Mouse (Mus musculus) naive thymus-derived CD4-positive, alpha-beta T cell, adult 2 months (primary cell): Measurements from ENCODE around the gene Lhx4.

ENCODE experiments used
- DNase-seq: peaks from one replicate; pipeline ENCODE4 v3.0.0-alpha.2; 2011; ENCODE audit warnings: low read depth

Gene Lhx4

DNA sequence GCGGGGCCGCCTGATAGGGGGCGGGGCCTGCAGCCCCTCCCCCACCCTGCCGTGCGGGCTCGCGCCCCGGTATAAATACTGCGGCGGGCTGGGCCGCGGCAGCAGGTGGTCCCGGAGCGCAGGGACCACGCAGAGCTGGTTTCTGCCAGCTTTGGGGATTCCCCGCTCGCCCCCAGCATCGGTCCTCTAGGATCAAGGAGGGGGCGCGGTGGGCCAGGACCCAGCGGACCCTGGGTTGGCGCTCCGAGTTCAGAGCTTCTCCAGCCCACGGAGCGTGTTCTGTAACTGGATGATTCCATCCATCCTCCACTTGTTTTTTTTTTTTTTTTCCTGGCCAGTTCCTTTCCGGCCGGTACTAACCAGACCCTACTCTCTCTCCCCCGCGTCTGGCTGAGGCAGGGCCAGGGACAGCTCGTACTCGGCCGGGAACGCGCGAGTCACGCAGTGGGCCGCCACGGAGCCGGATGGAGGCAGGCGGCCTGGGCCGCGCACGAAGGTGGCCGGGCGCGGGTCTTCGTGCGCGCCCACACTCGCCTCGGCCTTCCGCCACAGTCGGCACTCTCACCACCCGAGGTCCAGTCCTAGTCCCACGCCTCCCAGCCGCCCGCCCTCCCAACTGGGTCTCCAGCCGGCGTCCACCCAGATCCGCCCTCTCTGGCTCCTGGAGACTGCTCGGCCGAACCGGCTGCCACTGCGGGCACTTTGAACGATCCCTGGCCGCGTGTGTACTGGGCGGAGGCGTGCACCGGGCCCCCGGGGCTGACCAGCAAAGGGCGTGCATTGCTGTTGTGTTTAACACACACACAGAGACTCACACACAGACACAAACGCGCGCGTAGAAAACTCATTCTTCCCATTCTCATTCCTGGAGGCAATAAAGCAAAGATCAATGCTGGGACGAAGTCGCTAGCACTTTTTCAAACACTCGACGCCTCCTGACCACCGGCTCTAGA is 8.8 kb downstream of the Lhx4 start:
- no peak for DNase-seq

DNA sequence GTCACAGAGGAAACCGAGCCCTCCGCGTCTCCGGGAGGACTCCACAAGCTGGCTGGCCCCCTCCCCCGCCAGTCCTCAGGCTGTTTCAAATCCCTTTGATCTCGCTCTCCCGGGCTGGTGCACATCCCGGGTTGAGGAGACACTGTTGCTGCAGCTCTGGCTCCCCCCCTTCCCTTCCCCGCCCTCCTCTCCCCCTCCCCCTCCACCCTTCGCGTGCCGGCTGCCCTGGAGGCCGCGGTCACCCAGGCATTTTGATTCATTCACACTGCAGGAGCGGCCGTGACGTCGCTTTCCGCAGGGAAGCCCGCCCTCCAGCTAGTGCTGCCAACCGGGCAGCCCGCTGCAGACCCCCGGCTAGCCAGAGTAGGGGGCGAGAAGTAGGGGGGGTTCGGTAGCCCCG is 9.5 kb downstream of the Lhx4 start:
- peak; percentile 35 for DNase-seq

DNA sequence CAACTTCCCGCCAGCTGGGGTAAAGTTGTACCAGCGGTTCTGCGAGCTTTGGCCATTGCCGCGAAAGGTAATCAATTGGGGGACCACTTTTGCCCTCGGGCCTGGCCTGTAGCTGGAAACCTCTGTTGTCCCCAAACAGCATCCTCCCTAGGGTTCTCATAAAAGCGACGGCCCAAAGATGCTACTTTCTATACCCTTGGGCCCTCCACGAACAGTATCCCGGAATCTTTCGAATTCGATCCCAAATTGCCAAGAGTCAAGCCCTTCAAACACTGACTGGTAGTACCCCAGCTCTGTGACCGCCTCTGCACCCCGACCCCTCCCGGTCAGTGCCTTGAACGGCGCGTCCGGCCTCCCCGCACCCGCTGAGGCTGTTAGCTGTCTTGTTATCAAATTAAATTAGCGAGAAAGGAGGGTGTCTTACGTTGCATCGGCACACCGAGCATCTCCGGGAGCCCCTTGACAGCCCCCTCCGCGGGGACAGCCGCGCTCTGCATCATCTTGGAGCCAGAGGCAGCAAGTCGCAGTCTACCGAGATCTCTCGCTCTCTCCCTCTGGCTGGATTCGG is 10.0 kb downstream of the Lhx4 start:
- DNase-seq, result peak; percentile 26

DNA sequence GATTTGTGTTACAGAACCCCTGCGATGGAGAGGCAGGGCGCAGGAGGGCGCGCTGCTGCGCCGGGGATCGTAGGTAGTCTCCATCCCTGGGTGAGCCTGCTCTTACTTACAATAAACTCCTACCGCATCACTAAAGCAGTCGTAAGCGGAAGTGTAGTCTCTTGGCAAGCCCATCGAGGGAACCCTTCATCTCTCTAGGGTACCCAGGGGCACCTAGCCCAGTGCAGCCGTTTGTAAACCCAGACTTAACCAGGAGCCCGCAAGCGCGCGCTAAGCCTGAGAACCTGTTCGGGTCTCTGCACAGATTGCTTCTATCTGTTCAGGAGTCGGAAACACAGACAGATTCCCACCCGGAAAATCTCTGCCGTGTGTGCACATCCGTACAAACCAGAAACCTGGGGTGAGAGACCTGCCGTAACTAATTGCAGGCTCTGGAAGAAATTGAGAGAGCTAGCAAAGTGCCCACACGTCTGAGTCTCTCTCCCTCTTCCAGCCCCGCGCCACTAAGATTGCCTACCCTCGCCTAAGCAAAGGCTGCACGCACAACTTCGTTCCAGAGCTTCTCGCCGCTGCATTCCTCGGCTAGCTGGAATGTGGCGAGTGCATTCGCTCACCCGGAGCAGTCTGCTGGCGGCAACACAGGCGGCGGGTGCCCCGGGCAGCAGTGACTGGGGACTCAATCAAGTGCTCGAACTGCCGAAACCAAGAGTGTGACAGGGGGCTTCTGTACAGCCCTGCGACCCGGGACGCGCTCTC is 10.7 kb downstream of the Lhx4 start:
- DNase-seq, result peak; percentile 53

DNA sequence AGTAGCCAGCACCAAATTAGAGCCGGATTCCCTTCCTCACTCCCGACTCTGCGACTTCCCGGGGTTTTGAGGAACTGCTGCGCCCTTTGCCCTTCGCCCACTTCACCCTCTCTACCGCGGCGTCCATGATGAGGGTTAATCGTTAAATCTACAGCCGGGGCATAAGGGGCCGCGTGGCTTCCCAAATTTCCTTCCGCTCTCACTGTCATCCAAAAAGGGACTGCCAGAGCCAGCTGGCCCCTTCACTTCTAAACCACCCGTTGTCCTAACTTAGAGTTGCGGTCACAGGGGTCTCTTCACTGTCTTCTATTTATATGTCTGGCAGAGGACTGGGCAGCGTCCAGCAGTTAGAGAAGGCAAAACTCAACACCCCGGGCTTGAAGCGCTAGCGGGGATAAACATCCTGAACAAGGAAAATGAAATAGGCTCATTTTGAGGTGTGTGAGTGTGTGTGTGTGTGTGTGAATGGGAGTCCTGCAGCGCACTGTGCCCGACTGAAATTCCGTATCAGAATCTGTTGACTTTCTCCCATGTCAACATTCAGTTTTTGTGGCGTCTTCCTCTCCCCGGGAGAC is 13.6 kb downstream of the Lhx4 start:
- DNase-seq, result no peak

DNA sequence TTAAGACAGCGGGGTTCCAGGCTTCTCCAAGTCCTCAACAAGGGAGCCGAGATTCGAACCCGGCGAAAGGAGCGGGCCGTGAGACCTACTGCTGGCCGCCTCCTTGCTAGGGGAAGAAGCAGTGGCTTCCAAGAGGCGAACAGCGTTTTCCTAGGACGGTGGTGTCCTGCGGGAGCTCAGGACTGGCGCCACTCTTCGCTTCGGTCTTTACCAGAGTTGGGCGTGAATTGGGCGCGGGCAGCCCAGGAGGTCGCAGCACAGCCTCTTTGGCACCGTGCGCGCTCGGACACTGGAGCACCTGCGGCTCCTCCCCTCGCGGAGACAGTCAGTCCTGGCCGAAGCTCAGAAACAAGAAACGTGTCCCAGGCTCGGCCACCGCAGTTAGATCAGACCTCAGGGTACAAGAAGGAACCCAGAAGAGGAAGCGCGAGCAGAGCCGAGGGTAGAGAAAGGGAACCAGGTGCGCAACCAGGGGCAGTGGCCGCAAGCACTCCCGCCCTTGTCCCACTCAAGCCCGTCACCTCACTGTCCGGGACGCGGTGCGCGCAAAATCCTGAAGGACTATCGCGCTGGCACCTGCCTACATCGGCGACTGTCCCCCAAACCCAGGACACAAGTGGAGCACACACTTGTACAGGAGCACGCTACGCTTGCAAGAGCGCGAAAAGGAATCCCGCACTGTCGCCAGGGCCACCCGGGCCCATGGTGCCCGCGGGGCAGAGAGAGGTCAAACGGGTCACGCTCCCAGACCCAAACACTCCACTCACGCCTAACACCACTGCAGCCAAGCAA is 14.3 kb downstream of the Lhx4 start:
- no peak for DNase-seq

DNA sequence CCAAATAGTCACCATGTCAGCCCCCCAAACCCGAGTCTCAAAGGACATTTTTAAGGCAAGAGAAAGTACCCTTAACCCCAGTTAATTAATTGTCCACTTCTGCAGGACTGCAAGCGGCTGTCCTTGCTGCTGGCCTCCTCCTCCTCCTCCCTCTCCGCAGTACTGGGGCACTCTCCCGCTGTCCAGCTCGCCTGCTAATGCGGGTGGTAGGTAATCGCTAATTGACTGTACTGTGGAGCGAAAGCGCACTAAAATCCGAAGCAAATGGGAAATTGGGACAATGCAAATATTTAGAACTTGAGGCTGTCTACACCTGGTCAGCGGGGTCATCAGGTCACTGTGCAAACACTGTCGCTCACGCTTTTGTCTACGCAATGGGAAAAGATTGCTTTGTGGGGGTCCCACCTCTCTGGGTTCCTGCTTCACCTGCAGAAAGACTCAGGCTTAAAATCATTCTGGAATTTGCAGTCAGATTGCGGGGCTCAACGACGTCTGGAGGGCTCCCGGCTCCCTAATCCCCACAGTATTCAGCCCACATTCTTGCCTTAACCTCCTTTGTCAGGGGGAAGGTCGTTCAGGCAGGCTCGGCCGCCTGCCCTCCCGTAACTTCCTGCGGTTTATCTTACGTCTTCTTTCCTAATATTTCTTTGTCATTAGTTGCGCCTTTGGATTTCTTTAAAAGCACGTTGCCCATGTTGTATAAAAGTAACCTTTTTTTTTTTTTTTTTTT is 15.2 kb downstream of the Lhx4 start:
- no peak for DNase-seq

DNA sequence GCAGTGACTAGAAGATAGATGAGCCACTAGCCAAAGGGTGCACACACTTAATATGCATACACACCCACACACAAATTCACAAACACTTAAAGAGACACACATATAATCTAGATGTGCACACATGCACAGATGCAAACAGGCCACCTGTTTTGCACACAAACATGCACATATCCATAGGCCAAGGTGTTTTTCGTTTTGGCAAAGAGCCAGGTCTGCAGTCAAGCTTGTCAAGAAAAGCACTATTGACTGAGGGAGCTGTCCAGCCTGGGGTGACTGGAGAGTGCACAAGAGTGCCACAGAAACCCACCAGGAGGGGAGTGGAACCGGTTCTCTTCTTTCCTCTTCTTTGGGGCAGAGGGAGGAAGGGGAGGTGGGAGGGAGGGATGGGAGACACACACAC is 20.3 kb downstream of the Lhx4 start:
- DNase-seq, result no peak

DNA sequence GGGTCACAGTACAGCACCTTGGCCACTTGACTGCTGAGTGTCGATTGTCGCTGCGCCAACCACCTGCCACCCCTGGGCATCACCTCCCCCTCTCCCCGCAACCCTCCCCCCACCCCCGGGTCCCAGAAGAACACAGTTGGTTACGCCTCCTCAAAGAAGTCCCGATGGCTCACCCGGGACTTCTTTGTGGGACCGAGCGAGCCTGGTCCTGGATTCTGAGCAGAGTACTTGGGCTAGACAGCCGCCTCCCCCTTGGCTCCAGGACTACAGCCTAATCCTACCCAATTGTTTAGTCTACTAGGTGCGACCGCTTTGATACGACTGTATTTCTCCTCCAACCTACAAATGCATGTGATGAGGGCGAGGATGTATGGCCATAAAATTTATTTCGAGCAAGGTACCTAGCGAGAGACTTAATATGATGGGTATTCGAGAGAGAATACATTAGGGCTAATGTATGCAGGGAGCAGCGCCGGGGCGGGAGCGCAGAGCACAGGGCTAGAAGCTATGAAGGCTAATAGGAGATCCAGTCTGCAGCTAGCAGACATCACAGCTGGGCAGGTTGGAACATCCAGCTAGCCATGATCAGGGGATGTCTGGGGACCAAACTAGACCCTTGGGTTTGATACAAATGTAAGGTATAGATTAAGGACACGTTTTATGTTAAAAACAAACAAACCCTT is 22.2 kb downstream of the Lhx4 start:
- DNase-seq, result no peak

DNA sequence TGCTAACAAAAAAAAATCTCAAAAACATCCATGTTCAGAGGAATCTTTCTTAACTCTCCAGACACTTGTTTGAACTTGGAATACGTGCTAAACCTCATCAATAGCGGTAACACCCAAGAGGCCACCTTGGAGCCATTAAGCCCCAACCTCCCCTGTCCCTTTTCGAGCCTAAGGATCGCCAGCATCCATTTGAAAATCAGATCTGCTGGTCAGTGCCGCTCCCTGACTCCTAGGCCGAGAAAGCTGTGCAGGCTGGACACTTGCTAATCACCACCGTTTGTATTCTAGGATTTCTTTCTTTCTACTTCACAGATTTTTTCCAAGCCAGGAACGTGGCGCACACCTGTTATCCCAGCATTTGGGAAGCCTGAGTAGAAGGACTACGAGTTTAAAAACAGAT is 23.7 kb downstream of the Lhx4 start:
- no peak for DNase-seq

DNA sequence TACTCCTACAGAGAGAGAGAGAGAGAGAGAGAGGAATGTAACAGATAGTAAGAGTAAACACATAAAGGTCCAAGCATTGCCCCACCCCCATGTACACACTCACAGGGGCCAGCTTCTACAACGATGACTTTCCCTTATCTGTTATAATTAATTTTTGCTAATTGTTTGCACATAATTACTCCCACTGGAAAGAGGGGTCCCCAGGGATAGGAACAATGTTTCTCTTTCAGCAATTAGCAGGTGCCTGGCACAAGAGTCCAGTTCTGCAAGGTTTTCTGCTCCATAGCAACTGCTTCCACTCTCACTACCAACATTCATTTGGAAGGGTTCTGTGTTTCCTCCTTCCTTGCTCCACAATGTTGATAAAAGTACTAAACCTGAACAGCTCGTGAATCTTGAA is 25.6 kb downstream of the Lhx4 start:
- DNase-seq, result no peak

DNA sequence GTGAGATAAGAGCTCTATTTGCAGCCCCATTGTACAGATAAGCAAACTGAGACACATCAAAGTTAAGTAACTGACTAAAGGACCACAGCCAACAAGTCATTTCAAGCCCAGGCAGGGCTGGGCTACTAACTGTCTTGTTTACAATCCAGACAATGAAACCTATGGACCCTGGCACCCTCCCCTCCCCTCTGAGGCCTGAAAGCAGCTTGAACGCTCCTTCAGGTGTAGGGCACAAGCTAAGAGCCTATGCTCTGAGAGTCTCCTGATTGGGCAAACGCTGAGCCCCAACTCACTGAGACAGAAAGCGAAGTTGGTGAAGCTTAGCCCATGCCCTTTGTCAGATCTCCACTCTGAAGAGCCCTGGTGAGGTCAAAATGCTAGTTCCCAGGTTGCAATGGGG is 27.2 kb downstream of the Lhx4 start:
- no peak for DNase-seq

DNA sequence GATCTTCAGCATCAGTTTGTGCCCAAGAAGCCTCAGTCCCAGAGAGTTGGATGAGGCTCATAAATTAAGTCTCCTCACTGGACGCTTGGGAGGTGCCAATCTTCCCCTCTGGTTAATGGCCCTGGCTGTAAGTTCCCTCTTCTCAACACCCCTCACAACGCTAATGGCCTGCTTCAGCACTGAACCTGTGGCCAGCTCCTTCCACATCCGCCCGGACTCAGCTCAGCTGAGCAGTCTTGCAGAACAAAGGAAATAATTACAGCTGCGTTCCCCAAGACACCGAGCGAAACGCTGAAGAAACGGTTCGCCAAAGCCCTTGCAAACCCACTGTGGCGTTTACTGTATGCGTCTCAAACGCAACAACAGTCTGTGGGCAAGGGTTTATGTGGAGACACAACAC is 29.3 kb downstream of the Lhx4 start:
- DNase-seq, result peak; percentile 39

DNA sequence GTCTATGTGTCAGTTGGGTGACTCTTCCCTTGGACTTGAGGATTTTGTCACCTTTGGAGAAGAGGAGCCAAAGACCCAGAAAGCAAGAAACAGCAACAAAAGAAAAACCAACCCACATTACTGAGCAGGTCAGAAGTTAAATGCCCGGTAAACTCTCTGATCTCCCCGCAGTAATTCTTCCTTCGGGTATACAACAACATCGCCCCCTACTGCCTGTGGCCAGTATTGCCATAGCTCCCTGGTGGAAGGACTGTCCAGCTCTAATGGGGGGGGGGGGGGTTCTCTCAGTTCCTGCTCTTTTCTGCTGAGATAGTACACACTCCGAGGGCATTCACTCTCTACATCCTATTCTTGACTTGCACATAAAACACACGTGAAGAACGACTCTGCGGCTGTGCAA is 30.0 kb downstream of the Lhx4 start:
- no peak for DNase-seq

DNA sequence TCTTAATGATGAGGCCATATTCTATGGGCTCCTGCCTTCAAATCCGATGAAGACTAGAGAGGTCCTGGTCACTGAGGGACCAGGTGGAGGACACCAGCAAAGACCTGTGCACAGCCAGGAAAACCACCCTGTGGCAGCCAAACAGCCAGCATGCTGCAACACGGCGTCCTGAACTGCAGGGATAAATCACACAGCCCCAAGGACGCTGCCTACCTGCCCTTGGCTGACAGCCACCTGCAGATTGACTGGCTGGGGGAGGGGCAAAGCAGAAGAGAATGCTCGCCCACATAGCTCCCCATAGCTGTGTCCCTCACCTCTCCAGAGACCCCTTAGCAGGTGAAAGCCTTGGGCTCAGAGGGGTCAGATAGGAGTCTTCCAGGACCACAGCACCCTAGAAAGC is 31.5 kb downstream of the Lhx4 start:
- DNase-seq, result no peak

DNA sequence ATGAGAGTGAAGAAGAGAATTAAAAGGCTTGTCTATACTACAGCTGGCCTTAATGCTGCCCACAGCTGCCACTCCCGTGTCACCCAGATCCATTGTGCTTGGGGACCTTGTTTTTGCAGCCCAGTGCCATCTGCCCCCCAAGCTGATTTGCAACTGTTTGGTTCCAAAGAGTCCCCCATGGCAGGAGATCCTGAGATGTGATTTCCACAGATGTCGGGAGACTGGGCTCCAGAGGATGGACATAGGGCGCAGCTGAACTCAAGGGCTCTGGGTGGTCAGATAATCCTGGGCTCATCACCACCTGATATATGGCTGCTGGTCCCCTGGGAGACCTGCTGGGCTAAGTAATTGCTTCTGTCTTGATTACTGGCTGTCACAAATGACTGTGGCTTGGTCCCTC is 32.6 kb downstream of the Lhx4 start:
- DNase-seq, result no peak

DNA sequence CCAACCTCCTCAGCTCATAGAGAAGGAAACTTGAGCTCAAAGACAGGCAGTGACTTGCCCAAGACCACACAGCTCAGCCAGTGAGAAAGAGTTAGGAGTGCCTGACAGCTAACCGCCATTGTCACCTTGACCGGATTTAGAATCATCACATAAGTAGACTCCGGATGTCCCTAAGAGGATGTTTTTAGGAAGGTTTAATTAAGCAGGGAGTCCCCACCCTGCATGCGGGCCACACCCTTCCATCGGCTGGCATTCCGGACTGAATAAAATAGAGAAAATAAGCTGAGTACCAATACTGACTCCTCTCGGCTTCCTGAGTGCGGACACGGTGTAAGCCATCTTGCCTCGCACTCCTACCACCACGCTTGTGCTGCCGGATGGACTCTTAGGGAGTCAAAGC is 34.2 kb downstream of the Lhx4 start:
- DNase-seq, result no peak

DNA sequence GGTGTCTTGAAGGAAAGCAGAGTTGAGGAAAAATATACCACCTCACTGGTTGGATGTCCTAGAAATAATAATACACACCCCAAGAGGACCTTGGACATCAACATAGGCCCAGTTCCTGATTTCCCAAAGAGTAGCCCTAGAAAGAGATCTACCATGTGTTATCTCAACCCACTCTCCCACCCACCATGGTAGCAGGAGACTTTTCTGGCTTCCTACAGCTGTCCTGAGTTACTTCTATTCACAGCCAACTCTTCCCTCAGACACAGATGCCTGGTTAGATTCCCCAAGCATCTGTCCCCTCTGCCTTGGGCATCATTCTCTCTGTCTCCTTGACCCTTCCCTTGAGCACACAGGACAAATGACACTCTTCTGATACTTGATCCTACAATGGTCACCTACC is 36.1 kb downstream of the Lhx4 start:
- DNase-seq, result no peak

DNA sequence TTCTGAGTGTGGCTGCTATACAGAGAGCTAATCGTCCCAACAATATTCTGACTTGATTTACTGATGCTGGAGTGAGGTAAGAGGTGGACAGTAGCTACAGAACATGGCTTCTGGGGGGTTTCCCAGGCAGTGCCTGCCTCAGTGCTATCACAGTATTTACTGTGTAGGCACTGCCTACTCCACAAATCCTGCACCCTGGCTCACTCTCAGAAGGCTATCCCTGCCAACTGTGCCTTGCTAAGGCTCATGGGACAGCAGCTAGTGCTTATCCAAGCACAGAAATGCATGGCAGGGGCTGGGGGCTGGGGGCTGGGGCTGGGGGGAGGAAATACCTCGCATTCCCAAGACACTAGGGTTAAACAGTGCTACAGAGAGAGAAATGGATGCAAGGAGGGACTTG is 38.2 kb downstream of the Lhx4 start:
- DNase-seq, result no peak

DNA sequence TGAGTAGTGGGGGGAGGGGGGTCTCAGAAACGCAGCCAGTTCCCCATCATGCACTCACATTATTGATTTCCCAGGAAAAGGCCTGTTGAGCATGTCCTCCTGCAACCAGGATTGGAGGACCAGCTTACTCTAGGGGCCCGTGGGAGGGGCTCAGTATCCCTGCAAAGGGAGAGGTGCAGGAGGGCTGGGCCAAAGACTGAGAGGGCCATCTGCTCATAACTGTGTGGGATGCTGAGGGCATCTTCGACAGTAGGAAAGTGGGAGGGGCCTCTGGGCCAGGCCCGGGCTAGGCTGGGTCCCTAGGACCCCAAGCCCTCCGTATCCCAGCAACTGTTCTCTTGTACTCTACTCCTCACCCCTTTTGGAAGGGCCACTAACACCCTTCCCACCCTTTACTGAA is 47.3 kb downstream of the Lhx4 start:
- no peak for DNase-seq
